Mouse (Mus musculus) limb, embryonic 14.5 days (tissue): ENCODE measurements around the gene Slc45a3. TPM values are rescaled to one million over a fixed set of nuclear protein-coding genes. Genes with fewer than 3 reads are reported as not detected.
A peak's percentile ranks its signal among the peaks of the same experiment; 100 is the strongest.

Source experiments
- ATAC-seq: fragments of 200-750 bp; cut with Nextera tagmentation; 2 replicates; pipeline ENCODE4 v1.8.0; 2017; ENCODE audit warnings: low read depth, moderate number of reproducible peaks, moderate TSS enrichment; ENCODE audit not compliant: low FRiP score
- DNase-seq: peaks from one replicate; pipeline ENCODE4 v3.0.0-alpha.2; 2015; ENCODE audit warnings: low spot score
- H3K27ac ChIP-seq: fragments of 300-500 bp; sonication (generic); replicated peaks from 2 replicates; pipeline ENCODE4 v1.5.1; 2014; ENCODE audit warnings: low read depth, mild to moderate bottlenecking, low read length, moderate library complexity, mixed read lengths
- H3K27me3 ChIP-seq: fragments of 300-500 bp; sonication (generic); 2 replicates; pipeline ENCODE4 v1.6.1; 2014; ENCODE audit warnings: low read length, mixed read lengths; ENCODE audit not compliant: control insufficient read depth, insufficient read depth
- H3K36me3 ChIP-seq: fragments of 300-500 bp; sonication (generic); 2 replicates; pipeline ENCODE4 v1.6.1; 2014; ENCODE audit warnings: mild to moderate bottlenecking, low read length, moderate library complexity, mixed read lengths; ENCODE audit not compliant: control insufficient read depth, insufficient read depth
- H3K4me1 ChIP-seq: fragments of 300-500 bp; sonication (generic); 2 replicates; pipeline ENCODE4 v1.6.1; 2014; ENCODE audit warnings: antibody characterized with exemption, low read length, mixed read lengths; ENCODE audit not compliant: control insufficient read depth, insufficient read depth
- H3K4me2 ChIP-seq: fragments of 300-500 bp; sonication (generic); replicated peaks from 2 replicates; pipeline ENCODE4 v1.6.1; 2014; ENCODE audit warnings: low read depth, mild to moderate bottlenecking, low read length, moderate library complexity; ENCODE audit not compliant: severe bottlenecking
- H3K4me3 ChIP-seq: fragments of 300-500 bp; sonication (generic); replicated peaks from 2 replicates; pipeline ENCODE4 v1.5.1; 2014; ENCODE audit warnings: low read length
- H3K9ac ChIP-seq: fragments of 300-500 bp; sonication (generic); 2 replicates; pipeline ENCODE4 v1.6.1; 2014; ENCODE audit warnings: mild to moderate bottlenecking, low read depth, low read length, moderate library complexity; ENCODE audit not compliant: severe bottlenecking
- H3K9me3 ChIP-seq: fragments of 300-500 bp; sonication (generic); 2 replicates; pipeline ENCODE4 v1.6.1; 2016; ENCODE audit warnings: low read length; ENCODE audit not compliant: control insufficient read depth
- POLR2A ChIP-seq: fragments of 200-500 bp; IDR thresholded peaks from 2 replicates; pipeline ENCODE4 v1.8.0; 2012; ENCODE audit warnings: inconsistent platforms, mild to moderate bottlenecking, moderate library complexity, borderline replicate concordance; ENCODE audit not compliant: insufficient read depth, insufficient read length; ENCODE audit errors: extremely low read depth
- WGBS: fragments of 180-500 bp; shearing (Covaris S2); extraction: QIAGEN DNeasy Blood & Tissue Kit; methylation state at CpG from one replicate; pipeline ENCODE4 v1.1.7; 2014; 5-methylcytosine and 5-hydroxymethylcytosine counted together
- polyA plus RNA-seq, 2 experiments: library from polyadenylated mRNA; depleted of rRNA in 1 of 2; stranded (reverse) in 1 of 2; unstranded in 1 of 2; fragments of >200 nt; fragmentation: Nextera tagmentation in 1 of 2; extraction: Ambion mirVana in 1 of 2; gene quantifications; 2 replicates each; pipeline versions ENCODE4 v1.2.1 to v1.2.3; 2012 to 2014

Gene Slc45a3
- polyA plus RNA-seq, 2 experiments = 9.9 to 11.1 TPM

GRCm38 (mm10) chr1:132008881-132009644 is 46.3 kb downstream of the Slc45a3 start:
- 38% methylated on average over 8 of the region's 8 CpGs for WGBS
- 0 out of 2 replicates have a peak overlapping the region, but pooled peaks have one; percentile 100 for H3K27ac ChIP-seq
- H3K9ac ChIP-seq = peak overlapping the region; percentile 98

GRCm38 (mm10) chr1:132010632-132011501 is 48.1 kb downstream of the Slc45a3 start:
- TF ChIP-seq POLR2A = no peak
- H3K9me3 ChIP-seq = no peaks in the 10 kb centered on the region
- peaks cover 11% of the 10 kb centered on the region for H3K4me1 ChIP-seq
- H3K4me2 ChIP-seq = no peak overlapping the region
- no peak overlapping the region for H3K27ac ChIP-seq
- no peaks in the 10 kb centered on the region for H3K27me3 ChIP-seq
- no peak overlapping the region for H3K4me3 ChIP-seq
- WGBS = 80% methylated on average over 17 of the region's 17 CpGs
- no peak for ATAC-seq
- H3K9ac ChIP-seq = no peak overlapping the region
- peaks cover 15% of the 10 kb centered on the region for H3K36me3 ChIP-seq
- DNase-seq = no peak

More at GRCm38 (mm10) chr1:132008881-132009644, 46.3 kb downstream of the Slc45a3 start:
- no peak for TF ChIP-seq POLR2A
- Histone ChIP-seq H3K4me1 (peaks cover 11% of the 10 kb centered on the region), H3K27me3 (no peaks in the 10 kb centered on the region), H3K4me3 (peak overlapping the region; percentile 90), H3K9me3 (no peaks in the 10 kb centered on the region), H3K36me3 (no peaks in the 10 kb centered on the region), H3K4me2 (peak overlapping the region; percentile 49)
- DNase-seq = no peak
- ATAC-seq = no peak

GRCm38 (mm10) chr1:132011785-132012184 is 49.0 kb downstream of the Slc45a3 start:
- no peak for TF ChIP-seq POLR2A
- no peak overlapping the region for H3K4me2 ChIP-seq
- no peak overlapping the region for H3K4me3 ChIP-seq
- WGBS = 87% methylated on average over 2 of the region's 2 CpGs
- no peaks in the 10 kb centered on the region for H3K27me3 ChIP-seq
- no peak overlapping the region for H3K27ac ChIP-seq
- DNase-seq (no peak), ATAC-seq (no peak)
- H3K4me1 ChIP-seq = peaks cover 8% of the 10 kb centered on the region
- H3K9me3 ChIP-seq = no peaks in the 10 kb centered on the region
- H3K9ac ChIP-seq = no peak overlapping the region
- H3K36me3 ChIP-seq = peaks cover 19% of the 10 kb centered on the region

- Histone ChIP-seq H3K9ac (no peak overlapping the region), H3K9me3 (no peaks in the 10 kb centered on the region), H3K36me3 (peaks cover 29% of the 10 kb centered on the region), H3K4me3 (no peak overlapping the region), H3K4me2 (no peak overlapping the region), H3K4me1 (peaks cover 7% of the 10 kb centered on the region), H3K27ac (no peak overlapping the region), H3K27me3 (no peaks in the 10 kb centered on the region)
- WGBS = 84% methylated on average over 8 of the region's 8 CpGs
- DNase-seq (no peak), ATAC-seq (no peak)
- TF ChIP-seq POLR2A = no peak
These were observed 50.1 kb downstream of the Slc45a3 start for GRCm38 (mm10) chr1:132012861-132013260.

DNA sequence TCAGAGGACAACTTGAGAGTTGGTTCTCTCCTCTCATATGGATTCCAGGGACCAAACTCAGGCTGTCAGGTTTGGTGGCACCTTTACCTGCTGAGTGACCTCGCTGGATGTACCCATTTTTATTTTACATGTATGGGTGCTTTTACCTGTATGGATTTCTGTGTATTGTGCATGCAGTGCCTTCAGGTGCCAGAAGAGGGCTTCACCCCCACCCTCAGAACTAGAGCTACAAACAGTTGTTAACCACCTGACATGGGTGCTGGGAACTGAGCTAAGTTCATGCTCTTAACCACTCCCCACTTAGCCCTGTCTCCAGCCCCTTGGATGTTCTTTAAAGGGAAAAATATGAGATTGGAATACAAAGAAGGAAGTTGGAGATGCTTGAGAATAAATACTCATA is 52.0 kb downstream of the Slc45a3 start:
- Histone ChIP-seq H3K36me3 (peaks cover 48% of the 10 kb centered on the region), H3K27ac (no peak overlapping the region), H3K27me3 (no peaks in the 10 kb centered on the region), H3K9ac (no peak overlapping the region), H3K9me3 (no peaks in the 10 kb centered on the region), H3K4me2 (no peak overlapping the region), H3K4me1 (no peaks in the 10 kb centered on the region), H3K4me3 (no peak overlapping the region)
- DNase-seq (no peak), ATAC-seq (no peak)
- WGBS = 86% methylated on average over 1 of the region's 1 CpGs
- no peak for TF ChIP-seq POLR2A
